Mouse (Mus musculus): Measurements from ENCODE around the gene Gramd1a. TPM values are rescaled to one million over a fixed set of nuclear protein-coding genes. Genes with fewer than 3 reads are reported as not detected.

The Gramd1a gene
- polyA plus RNA-seq, 1 experiment = 144 TPM

DNA sequence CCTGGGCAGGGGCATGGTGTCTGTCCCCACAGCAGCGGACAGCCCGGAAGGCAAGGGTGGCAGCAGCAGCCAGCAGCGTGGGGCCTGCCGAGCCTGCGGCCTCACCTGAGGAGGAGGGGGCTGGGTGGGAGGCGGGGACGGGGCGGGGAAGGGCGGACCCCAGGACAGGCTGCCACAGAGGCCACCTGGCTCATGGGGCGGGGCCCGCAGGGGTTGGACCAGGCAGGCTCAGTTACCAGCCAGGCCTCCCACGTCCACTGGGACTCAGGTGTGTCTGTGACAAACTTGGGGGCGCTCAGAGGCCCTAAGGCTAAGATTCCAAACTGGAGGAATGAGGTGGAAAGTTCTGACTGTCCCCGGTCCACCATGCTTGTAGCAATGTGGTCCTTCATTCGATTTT, 40.5 kb downstream of the Gramd1a start, which contains the start of gene Hpn:
Hpn (minus strand) TSS at position 109 of the 400 bp plus-strand sequence.
- TF ChIP-seq POLR2A (IDR thresholded peaks at IDR 0.05; ENCODE audit: borderline replicate concordance, control insufficient read depth, low read depth, low read length) = no peak
- no peak for TF ChIP-seq CTCF (IDR thresholded peaks at IDR 0.05; ENCODE audit: control insufficient read depth, insufficient read depth, low read length)
- 61% methylated on average over 15 of the region's 15 CpGs for WGBS
- peaks cover 2% of the 10 kb centered on the region; the same call in 1 of the 2 replicates for H3K4me1 ChIP-seq (ENCODE audit: control insufficient read depth, insufficient read depth, low read length)
- no peak within 1 kb of the TSS for H3K27ac ChIP-seq (ENCODE audit: control insufficient read depth, insufficient read depth, low read depth, low read length, poor library complexity)
- H3K4me3 ChIP-seq (replicated peaks; ENCODE audit: control insufficient read depth, low read depth, low read length) = no peak within 1 kb of the TSS

DNA sequence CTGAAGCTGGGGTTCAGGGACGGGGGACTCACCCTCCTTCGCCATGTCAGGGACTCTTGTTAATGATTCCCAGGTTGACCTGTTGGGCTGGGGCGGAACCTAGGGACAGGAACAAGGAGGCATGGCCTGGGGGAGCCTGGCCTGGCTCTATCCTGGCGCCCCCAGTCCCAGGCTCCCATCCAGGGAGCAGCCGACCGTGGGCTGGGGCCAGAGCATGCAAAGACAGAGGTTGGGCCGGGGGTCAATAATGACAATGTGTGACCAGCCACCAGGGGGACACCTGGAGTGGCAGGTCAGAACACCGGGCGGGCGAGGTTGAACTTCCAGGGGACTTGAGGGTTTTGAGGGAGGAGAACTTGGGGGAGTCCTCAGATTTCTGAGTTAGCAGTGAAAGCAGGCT, 41.0 kb downstream of the Gramd1a start:
- 82% methylated on average over 10 of the region's 10 CpGs for WGBS
- Histone ChIP-seq H3K27ac (ENCODE audit: control insufficient read depth, insufficient read depth, low read depth, low read length, poor library complexity) (no peak overlapping the region), H3K4me1 (ENCODE audit: control insufficient read depth, insufficient read depth, low read length) (peaks cover 2% of the 10 kb centered on the region; the same call in 1 of the 2 replicates), H3K4me3 (replicated peaks; ENCODE audit: control insufficient read depth, low read depth, low read length) (no peak overlapping the region)
- no peak for TF ChIP-seq CTCF (IDR thresholded peaks at IDR 0.05; ENCODE audit: control insufficient read depth, insufficient read depth, low read length)
- TF ChIP-seq POLR2A (IDR thresholded peaks at IDR 0.05; ENCODE audit: borderline replicate concordance, control insufficient read depth, low read depth, low read length) = no peak

DNA sequence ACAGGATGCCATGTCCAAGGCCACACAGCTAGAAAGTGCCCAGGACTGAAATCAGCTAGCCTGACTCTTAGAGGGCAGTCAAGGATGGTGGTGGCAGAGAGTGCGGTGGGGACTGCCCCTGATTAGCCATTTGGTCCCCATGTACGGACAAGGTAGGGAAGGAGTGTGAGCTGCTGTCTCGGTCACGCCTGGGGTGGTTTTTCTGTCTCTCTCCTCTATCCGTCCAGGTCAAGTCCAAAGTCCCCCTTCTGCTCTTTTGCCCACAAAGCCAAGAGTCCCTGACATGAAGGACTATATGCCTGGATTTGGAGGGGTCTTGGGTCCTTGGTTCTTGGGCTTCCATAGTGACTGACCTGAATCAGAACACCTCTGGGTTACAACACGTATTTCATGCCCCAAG, 41.9 kb downstream of the Gramd1a start:
- no peak for TF ChIP-seq POLR2A (IDR thresholded peaks at IDR 0.05; ENCODE audit: borderline replicate concordance, control insufficient read depth, low read depth, low read length)
- no peak for TF ChIP-seq CTCF (IDR thresholded peaks at IDR 0.05; ENCODE audit: control insufficient read depth, insufficient read depth, low read length)
- Histone ChIP-seq H3K4me1 (ENCODE audit: control insufficient read depth, insufficient read depth, low read length) (peaks cover 2% of the 10 kb centered on the region; the same call in 1 of the 2 replicates), H3K4me3 (replicated peaks; ENCODE audit: control insufficient read depth, low read depth, low read length) (no peak overlapping the region), H3K27ac (ENCODE audit: control insufficient read depth, insufficient read depth, low read depth, low read length, poor library complexity) (no peak overlapping the region)
- WGBS = 77% methylated on average over 6 of the region's 6 CpGs

DNA sequence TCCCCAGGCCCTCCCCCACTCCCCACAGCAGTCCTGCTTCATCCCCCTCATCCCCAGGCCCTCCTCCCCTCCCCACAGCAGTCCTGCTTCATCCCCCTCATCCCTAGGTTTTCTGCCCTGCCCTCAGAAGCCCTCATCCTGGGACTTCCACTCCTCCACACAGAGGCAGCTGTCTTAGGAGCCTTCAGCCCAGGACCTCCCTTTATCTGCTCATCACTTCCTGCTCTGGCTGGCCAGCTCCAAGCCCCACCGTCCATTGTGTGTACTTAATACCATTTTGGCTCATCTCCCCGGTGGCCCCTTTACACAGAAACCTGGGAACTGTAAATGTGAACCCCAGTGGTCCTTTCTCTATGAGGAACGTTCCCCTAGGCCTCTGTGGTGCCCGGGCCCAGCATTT, 43.7 kb downstream of the Gramd1a start:
- no peak for TF ChIP-seq CTCF (IDR thresholded peaks at IDR 0.05; ENCODE audit: control insufficient read depth, insufficient read depth, low read length)
- no peak for TF ChIP-seq POLR2A (IDR thresholded peaks at IDR 0.05; ENCODE audit: borderline replicate concordance, control insufficient read depth, low read depth, low read length)
- Histone ChIP-seq H3K4me3 (replicated peaks; ENCODE audit: control insufficient read depth, low read depth, low read length) (no peak overlapping the region), H3K27ac (ENCODE audit: control insufficient read depth, insufficient read depth, low read depth, low read length, poor library complexity) (no peak overlapping the region), H3K4me1 (ENCODE audit: control insufficient read depth, insufficient read depth, low read length) (peaks cover 2% of the 10 kb centered on the region; the same call in 1 of the 2 replicates)
- WGBS = 53% methylated on average over 4 of the region's 4 CpGs

- 0 out of 2 replicates have a peak overlapping the region, but pooled peaks have one; percentile 8 for H3K27ac ChIP-seq (ENCODE audit: control insufficient read depth, insufficient read depth, low read depth, low read length, poor library complexity)
- WGBS = 27% methylated on average over 15 of the region's 15 CpGs
- H3K4me3 ChIP-seq (replicated peaks; ENCODE audit: control insufficient read depth, low read depth, low read length) = peak overlapping the region; percentile 1
- TF ChIP-seq CTCF (IDR thresholded peaks at IDR 0.05; ENCODE audit: control insufficient read depth, insufficient read depth, low read length) (no peak), POLR2A (IDR thresholded peaks at IDR 0.05; ENCODE audit: borderline replicate concordance, control insufficient read depth, low read depth, low read length) (no peak)
- peaks cover 2% of the 10 kb centered on the region; the same call in 1 of the 2 replicates for H3K4me1 ChIP-seq (ENCODE audit: control insufficient read depth, insufficient read depth, low read length)
Measured at GRCm38 (mm10) chr7:31110861-31111385, 44.8 kb downstream of the Gramd1a start.

DNA sequence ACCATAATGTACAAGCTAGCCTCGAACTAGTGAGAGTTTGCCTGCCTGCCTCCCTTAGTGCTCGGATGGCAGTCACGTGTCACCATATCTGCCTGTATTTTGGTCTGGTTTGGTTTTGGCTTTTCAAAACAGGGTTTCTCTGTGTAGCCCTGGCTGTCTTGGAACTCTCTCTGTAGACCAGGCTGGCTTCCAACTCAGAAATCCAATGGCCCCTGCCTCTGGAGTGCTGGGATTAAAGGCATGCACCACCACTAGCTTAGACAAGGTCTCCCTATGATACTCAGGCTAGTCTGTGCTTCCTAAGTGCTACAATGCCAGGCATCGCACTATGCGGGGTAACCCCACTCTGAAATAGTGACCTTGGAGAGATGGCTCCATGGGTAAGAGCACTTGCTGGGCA, 45.9 kb downstream of the Gramd1a start:
- TF ChIP-seq POLR2A (IDR thresholded peaks at IDR 0.05; ENCODE audit: borderline replicate concordance, control insufficient read depth, low read depth, low read length) (no peak), CTCF (IDR thresholded peaks at IDR 0.05; ENCODE audit: control insufficient read depth, insufficient read depth, low read length) (no peak)
- Histone ChIP-seq H3K4me3 (replicated peaks; ENCODE audit: control insufficient read depth, low read depth, low read length) (no peak overlapping the region), H3K4me1 (ENCODE audit: control insufficient read depth, insufficient read depth, low read length) (peaks cover 2% of the 10 kb centered on the region; the same call in 1 of the 2 replicates), H3K27ac (ENCODE audit: control insufficient read depth, insufficient read depth, low read depth, low read length, poor library complexity) (peak overlapping the region; percentile 29; the same call in 1 of the 2 replicates)
- 54% methylated on average over 5 of the region's 5 CpGs for WGBS

- Histone ChIP-seq H3K4me1 (ENCODE audit: control insufficient read depth, insufficient read depth, low read length) (peaks cover 2% of the 10 kb centered on the region; the same call in 1 of the 2 replicates), H3K27ac (ENCODE audit: control insufficient read depth, insufficient read depth, low read depth, low read length, poor library complexity) (no peak overlapping the region), H3K4me3 (replicated peaks; ENCODE audit: control insufficient read depth, low read depth, low read length) (no peak overlapping the region)
- TF ChIP-seq CTCF (IDR thresholded peaks at IDR 0.05; ENCODE audit: control insufficient read depth, insufficient read depth, low read length) = no peak
- TF ChIP-seq POLR2A (IDR thresholded peaks at IDR 0.05; ENCODE audit: borderline replicate concordance, control insufficient read depth, low read depth, low read length) = no peak
- 11% methylated on average over 7 of the region's 7 CpGs for WGBS
Measured at GRCm38 (mm10) chr7:31109091-31109490, 46.6 kb downstream of the Gramd1a start.

DNA sequence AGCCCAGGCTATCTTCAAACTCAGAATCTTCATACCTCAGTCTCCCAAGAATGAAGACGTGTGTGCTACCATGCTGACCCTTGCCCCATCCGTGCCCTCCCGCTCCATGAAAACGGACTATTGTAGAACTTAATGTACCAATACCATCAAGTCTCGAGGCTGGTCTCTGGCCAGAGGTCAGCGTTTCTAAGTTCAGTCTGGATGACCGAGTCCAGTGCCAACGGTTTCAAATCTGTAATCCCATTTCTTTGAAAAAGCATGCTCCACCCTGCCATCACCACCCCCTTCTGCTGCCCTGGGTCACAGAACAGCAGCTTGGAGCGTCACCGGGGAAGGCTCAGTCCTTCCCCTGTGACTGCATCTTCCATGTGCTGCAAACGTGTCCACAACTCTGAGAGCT, 47.9 kb downstream of the Gramd1a start:
- no peak overlapping the region for H3K27ac ChIP-seq (ENCODE audit: control insufficient read depth, insufficient read depth, low read depth, low read length, poor library complexity)
- WGBS = 85% methylated on average over 11 of the region's 11 CpGs
- peaks cover 2% of the 10 kb centered on the region; the same call in 1 of the 2 replicates for H3K4me1 ChIP-seq (ENCODE audit: control insufficient read depth, insufficient read depth, low read length)
- H3K4me3 ChIP-seq (replicated peaks; ENCODE audit: control insufficient read depth, low read depth, low read length) = no peak overlapping the region
- TF ChIP-seq POLR2A (IDR thresholded peaks at IDR 0.05; ENCODE audit: borderline replicate concordance, control insufficient read depth, low read depth, low read length) = no peak
- TF ChIP-seq CTCF (IDR thresholded peaks at IDR 0.05; ENCODE audit: control insufficient read depth, insufficient read depth, low read length) = no peak

All from bone marrow, adult 2 months (tissue).